Mouse (Mus musculus): ENCODE data around the gene Wdfy4.
A peak's percentile ranks its signal among the peaks of the same experiment; 100 is the strongest.

Wdfy4 gene

DNA sequence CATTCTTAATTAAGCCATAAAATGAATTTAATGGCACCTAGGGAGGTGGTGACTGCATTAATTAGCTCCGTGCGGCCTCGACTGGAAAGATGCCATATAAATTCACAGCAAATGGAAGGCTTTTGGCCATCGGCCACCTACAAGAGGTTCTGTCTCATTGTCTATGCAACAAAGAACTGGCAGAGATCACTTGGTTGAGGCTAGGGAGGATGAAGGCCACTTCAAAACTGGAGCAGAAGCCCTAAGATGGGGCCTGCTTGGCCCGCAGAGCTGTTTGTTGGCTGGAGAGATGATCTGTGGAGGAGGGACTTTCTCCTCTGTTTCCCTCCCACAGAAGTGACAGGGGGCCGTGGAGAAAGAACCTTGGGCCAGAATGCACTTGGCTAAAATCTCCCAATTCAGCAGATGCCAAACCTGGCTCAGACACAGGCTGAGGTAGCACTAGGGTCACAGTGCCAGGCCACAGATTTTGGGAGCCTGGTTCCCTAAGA is 103.9 kb downstream of the Wdfy4 start:
- DNase-seq (ENCODE audit: extremely low spot score, low read depth, low spot score), result no peak

DNA sequence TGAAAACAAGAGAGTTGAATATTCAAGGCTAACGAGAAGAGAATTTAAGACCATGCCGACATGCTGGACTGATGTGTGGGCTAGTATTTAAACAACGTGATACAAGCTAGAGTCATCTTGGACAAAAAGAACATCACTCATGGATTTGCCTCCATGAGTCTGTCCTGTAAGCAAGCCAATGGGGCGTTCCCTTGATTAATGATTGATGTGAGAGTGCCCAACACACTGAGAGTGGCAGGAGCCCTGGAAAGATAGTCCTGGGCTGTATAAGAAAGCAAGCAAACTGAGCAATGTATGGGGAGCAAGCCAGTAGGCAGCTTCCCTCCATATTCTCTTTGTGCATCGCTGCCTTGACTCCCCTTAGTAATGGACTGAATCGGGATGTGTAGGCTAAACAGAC is 106.7 kb downstream of the Wdfy4 start:
- no peak for DNase-seq (ENCODE audit: extremely low spot score, low read depth, low spot score)

DNA sequence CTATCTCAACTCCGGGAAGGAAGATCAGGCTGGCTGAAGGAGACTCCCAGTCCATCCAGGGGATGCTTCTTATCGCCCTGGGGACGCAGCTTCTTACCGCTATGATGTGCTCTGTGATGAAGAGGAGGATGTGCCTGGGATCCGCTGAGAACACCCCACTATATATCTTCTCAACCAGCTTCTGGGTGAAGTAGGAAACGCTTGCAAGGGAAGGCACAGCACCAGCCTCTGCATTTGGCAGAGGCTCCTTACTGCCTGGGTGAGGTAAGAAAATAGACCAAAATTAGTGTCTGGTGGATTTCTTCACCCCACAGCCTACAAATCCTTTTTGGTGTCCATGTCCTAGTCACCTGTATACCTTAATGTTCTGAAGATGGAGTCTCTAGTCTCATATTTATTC is 107.2 kb downstream of the Wdfy4 start:
- no peak for DNase-seq (ENCODE audit: extremely low spot score, low read depth, low spot score)

DNA sequence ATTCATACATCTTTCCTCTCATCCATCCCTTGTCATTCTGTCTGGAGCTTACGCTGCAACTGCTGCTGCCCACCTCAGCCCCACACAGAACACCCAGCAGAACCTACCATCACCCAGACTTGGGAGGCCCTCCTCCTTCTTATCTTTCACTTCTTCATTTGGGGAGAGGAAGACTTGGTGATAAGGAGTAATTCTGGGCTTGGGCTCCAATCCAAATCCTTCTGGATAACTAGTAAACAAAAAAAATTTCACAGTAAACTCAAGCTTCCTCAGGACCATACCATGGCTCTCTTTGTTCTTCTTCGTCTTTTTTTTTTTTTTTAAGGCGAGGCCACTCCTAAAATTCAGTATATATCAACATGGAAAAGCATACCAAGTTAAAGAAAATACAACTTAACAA is 112.0 kb downstream of the Wdfy4 start:
- no peak for DNase-seq (ENCODE audit: extremely low spot score, low read depth, low spot score)

DNA sequence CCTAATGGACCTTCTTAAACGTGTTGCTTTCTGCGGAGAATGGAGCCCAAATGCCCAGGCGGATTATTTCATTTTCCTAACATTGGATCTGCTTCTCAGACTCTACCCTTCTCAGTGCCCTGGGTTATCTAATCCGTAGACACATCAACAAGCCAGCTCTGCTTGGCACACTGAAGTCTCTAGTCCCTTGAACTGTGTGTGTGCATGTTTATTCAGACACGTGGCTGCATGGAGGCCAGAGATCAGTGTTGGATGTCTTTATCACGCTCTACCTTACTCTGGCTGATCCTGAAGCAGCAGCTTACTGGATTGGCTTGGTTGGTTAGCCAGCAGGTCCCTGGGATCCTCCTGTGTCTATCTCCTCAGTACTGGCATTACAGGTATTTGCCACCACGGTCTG is 113.0 kb downstream of the Wdfy4 start:
- DNase-seq (ENCODE audit: extremely low spot score, low read depth, low spot score), result no peak

DNA sequence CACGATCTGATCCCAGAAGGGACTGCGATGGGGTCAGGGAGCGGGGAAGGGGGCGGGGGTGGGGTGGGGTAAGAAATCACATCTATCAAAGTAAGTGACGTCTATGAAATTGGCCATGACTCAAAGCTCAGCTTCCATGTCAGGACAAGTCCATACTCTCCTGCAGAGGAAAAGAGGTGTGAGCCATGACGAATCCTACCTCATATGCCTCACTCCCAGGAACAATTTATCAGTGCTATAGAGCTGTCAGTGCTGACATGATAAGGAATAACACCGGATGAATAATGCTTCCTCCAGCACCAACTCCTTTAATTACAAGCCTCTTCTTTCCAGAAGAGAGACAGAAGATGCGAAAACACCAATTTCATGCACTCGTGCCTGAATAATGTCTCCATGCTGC is 117.6 kb downstream of the Wdfy4 start:
- DNase-seq (ENCODE audit: extremely low spot score, low read depth, low spot score), result no peak

DNA sequence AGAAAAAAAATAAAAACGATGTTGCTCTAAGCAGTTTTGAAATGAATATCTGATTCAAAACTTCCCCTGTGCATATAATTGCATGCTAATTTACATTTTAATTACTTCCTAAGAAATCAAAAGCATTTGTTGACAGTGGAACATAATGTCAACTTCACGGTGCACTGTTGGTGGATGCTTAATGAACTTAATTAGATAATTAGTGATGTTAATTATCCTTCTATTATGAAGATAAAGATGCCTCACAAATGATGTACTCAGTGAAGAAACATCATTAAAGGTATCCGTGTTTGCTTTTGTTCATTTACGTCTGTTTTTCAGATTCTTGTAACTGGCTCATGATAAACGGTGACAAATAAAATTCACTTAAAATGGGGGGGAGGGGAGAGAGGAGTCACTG is 122.3 kb downstream of the Wdfy4 start:
- DNase-seq (ENCODE audit: extremely low spot score, low read depth, low spot score), result no peak

DNA sequence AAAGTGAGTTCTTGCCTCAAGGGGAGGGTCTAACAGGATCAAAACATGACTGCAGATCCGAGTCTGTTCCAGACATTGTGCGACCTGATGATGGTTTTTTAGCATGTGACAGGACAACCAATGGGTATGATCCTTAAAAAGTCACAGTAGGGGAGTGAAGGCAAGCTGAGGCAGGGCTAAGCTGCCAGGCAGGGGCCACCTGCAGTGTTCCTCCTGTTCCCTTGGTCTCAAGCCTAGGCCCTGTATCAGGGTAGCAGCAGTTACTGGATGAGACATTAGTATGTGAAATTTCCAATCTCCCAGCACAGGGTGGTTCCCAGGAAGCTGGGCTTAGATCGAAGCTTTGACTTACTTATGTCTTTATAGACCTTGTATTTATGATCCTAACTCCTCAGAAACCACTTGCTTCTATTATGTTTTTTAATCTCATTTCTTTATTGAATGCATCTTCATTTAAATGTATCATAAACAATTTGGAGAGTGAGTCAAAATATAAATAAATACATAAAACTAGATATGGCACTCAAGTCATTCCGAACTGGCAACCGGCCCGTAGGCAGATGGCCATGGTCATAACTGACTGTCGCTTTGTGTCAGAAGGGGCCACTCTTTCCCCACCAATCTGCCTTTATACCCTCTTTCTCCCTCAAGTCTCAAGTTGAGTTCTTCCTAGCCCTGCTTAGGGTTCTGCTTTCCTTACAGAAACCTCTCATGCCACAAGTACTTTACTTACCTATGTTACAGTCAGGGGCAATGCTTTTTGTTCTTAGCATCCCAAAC is 126.2 kb downstream of the Wdfy4 start:
- no peak for DNase-seq (ENCODE audit: extremely low spot score, low read depth, low spot score)

DNA sequence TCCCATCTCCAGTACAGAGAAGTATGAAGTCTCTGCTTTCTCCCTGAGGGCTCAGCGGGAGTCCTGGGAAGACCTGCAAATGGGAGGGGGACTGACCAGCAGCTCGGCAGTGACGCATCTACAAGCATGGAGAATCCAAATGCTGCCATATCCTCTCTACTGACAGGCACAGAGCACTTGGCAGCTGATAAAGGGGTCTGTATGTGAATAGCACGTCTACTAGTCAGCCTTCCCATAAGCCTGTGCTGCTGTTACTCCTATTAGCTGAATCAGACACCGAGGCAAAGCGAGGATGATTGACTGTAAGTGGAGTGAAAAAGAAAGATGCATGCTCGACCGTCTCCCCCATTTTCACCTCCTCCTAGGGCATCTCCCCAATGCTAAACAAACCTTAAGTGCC is 131.9 kb downstream of the Wdfy4 start:
- DNase-seq (ENCODE audit: extremely low spot score, low read depth, low spot score), result no peak

DNA sequence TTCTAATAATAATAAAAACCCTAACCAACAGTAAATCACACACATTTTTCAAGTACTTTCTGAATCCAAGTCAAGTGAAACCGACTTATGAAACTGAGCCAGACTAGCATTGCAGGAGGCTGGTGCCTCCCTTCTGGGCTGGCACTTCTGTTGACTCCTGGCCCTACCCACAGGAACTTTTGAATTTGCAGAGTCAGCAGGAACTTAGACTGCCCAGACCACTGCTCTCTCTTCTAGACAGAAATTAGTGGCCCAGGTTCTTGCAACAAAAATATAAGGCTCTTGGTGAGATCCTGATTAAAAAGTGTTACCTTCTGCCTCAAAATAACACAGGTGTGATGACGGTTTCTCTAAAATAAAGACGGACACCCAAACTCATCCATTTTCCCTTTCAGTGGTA is 140.1 kb downstream of the Wdfy4 start:
- DNase-seq (ENCODE audit: extremely low spot score, low read depth, low spot score), result no peak

DNA sequence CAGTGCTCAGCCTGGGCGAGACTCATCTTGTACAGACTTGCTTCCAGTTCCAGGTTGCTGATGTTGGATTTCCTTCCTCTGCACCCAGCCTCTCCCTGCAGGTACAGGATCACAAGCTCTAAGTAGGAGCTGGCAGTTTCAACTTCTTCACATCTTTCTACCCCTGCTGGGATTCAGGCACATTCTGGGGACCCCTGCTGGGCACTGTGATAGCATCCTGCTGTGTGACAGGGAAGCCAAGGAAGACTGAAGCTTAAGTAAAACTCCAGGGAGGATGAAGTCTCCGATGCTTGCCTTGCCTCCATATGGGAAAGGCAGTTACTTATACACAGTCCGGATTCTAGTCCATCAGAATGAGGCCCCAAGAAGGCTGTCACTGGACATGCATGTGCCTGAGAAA is 148.5 kb downstream of the Wdfy4 start:
- DNase-seq (ENCODE audit: extremely low spot score, low read depth, low spot score), result no peak

DNA sequence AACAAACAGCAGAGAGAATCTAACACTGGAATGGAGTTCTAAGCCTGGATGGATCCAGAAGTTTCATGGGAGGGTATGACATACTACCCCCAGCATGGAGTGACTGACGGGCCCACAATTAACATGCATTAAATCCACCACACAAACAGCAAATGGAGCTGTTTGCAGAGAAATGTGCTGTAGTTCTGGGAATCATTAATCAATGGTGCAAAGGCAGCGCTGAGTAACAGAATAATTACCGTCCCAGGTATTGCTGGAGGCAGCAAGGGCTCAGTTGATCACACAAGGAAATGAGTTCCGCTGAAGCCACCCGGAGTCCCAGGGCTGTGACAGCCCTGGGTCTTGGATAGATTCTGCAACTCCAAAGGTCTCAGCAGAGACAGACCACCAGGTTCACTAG is 149.9 kb downstream of the Wdfy4 start:
- DNase-seq (ENCODE audit: extremely low spot score, low read depth, low spot score), result no peak

DNA sequence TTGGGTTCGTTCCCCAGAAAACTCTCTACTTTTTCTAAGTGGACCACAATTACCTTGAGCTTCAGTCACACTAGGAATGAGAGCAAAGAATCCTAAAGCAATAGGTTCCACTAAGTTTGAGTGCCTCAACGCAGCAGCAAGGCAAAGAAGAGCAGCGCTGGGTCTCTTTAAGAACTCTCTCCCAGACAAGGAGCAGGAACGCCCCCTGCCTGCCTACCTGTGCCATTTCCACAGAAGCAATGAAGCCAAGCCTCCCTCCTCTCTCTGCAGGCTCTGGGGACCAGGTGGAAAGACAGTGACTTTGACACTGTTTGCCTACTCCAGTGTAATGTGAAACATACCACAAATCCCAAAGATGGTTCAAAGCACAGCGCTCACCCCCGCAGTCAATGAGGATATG is 151.9 kb downstream of the Wdfy4 start:
- DNase-seq (ENCODE audit: extremely low spot score, low read depth, low spot score), result no peak

DNA sequence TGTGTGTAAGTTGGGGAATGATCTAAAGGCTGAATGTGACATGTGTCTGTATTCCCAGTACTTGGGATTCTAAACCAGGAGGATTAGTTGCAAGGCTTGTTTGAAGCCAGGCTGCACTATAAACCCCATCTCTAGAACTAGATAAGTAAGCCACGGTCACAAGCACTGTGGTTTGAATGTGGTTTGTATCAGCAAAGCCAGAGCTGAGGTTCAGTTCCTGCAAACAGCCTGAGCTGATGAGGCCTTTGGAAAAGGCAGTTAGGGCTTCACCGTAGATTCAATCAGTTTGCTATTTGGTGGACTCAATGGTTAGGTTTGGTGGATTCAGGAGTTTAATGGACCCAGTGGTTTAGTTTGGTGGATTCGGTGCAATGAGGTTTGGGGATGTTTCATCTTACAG is 154.5 kb downstream of the Wdfy4 start:
- DNase-seq (ENCODE audit: extremely low spot score, low read depth, low spot score), result no peak

DNA sequence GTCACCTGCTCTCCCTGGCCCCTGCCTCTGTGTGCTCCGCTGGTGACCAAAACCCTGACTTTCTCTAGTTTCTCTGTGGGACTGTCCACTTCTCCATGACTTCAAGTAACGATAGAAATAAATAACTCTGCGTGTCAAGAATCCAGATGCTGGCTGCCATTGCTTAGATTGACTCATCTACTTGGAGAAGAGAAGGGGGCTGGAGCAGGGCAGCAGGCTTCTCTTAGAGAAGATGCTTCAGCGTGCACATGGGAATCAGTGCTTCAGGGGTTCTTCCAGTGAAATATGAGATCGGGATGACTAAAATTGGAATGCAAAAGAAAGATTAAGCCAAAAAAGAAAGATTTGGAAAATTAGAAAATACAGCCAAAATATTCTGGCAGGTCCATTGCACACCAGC is 165.7 kb downstream of the Wdfy4 start:
- DNase-seq (ENCODE audit: extremely low spot score, low read depth, low spot score), result no peak

DNA sequence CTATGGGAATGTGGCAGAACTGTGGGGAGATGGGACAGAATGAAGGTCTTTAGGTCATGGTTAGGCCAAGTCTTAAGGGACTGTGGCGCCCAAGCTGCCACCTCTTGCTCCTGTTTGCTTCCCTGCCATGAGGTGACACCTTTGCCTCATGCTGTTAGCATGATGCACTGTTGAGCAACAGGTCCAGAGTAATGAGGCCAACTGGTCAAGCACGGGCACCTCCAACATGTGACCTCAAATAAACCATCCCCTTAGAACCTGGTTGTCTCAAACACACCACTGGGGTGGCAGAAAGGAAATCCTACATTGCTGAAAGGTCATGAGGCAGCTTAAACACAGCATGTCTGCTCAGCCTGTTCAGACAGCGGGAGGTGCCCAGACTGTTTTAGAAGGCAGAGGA is 166.3 kb downstream of the Wdfy4 start:
- no peak for DNase-seq (ENCODE audit: extremely low spot score, low read depth, low spot score)

DNA sequence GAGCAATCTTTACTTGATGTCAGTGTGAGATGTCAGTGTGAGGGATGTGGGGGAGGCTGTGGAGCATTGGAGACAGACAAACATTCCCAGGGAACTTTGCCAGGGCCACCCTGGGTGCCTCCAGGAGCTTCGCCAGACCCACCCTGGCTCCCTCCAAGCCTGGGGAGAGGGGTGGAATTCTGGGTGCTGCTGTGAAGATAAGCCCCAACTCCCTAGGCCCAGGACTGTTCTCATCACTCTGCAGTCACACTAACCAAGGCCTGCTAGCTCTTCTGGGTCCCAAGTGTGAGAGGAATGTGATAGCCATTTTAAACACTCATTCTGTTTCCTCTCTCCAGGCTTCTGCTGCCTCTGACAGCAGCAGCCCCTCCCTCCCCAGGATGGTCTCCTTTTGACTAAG is 177.7 kb downstream of the Wdfy4 start:
- DNase-seq (ENCODE audit: extremely low spot score, low read depth, low spot score), result no peak

DNA sequence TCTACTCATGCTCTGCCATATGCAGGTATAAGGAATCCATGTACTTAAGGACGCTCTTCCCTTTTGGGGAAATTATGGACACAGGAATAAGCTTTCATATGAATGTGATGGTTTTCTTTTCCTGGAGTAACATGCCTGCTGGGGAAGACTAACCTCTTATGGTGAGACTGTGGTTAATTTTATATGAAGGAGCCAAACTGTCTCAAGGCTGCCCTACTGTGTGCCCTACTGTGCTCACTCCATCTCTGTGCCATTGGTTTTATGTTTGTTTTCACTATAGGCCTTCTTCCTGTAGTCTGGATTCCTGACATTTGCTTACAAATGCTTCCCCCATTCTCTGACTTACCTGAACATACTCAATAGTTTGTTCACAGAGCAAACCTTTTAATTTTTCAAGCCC is 180.2 kb downstream of the Wdfy4 start:
- no peak for DNase-seq (ENCODE audit: extremely low spot score, low read depth, low spot score)

DNA sequence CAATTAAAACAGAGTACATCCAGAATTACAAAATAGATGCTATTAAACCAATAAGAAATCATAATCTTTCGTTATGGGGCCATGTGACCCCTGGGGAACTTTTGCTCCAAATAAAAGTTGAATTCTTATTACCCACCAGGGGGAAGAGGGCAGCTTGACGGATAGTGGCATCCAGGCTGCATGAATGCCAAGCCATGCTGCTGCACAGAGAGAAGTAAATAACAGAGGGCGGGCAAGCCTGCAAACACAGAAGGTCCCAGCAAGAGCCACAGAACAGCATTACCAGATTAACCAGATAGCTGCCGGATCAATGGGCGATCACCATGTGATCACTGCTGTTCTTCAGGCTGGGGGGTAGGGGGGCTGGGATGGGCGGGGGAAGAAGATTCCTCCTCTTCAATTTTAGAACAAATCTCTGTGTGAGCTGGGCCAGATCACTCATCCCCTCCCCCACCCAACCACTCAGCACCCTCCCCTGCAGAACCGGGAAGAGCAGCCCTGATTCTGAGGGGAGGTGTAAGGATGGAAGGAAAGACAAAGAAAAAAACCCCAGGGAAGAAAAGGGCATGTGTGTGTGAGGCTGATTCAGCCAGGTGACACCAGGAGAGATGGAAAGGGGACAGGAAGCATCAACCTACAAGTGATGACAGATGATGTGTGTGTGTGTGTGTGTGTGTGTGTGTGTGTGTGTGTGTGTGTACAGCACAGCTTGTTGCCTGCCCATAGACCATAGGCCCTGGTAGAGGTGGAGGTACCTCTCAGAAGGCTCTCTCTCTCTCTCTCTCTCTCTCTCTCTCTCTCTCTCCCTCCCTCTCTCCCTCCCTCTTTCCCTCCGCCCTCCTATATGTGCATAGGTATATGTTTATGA is 185.0 kb downstream of the Wdfy4 start:
- DNase-seq (ENCODE audit: extremely low spot score, low read depth, low spot score), result no peak

DNA sequence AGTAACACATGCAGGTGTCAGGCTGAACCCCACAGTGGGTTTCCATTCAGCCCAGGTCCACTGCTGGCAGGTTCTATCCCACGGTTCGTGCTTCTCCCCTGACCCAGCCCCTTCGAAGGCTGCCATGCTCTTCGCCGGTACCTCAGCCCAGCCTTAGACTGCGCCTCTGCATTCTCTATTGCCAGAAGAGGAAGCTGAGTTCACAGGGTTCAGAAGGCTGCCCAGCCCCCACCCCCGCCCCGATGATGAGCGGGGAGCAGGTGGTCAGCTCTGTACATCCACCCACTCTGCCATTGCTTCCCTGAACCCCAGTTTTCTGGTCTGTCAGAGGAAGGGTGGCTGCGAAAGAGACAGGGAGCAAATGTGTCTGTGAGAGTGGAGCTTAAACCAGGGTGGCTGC is 185.8 kb downstream of the Wdfy4 start:
- DNase-seq (ENCODE audit: extremely low spot score, low read depth, low spot score), result no peak

DNA sequence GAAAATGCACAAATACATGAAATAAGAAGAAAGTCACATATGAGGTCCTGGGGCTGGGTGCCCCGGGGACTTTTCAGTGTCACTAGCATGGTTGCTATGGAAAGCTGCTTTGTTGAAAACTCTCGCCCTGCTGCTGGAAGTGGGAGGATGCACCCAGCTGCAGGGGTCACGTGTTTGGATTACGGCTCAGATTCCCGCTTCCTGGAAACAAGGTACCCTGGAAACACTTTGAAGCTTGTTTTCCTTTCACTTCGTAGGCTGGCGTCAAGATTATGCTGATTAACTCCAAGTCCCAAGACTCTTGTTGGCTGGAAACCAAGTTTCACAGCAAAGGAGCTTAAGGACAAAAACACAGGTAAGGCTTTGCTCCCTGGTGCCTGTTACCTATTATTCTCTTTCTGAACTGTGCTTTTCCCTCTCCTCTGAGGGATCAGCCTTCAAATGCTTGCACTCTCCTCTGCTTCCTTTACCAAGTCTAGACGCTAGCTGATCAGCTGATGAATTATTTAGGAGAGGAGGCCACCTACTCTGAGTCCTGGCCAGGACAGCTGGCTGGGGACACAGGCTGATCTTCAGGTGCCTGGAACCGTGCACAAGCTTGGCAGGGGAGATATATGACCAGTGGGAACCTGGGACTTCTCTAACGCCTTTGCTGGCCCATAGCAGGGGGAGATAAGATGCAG is 190.2 kb downstream of the Wdfy4 start:
- peak; percentile 10 for DNase-seq (ENCODE audit: extremely low spot score, low read depth, low spot score)

DNA sequence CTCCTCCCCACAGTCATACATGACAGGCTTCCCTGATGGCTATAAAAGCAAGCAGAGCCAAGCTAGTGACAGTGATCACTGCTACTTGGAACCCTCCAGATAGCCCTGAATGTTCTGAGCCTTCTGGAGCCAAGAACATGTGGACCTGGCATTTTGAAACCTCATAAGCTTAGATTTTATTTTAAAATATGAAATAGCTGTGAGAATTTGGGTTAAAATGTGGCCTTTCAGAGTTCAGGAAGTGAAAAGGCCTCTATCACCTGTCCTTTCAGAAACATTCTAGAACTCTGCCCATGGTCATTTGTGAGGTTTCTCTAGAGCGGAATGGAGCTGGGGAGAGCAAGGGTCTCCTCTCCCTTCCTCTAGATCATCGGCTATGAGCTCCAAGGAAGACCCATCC is 194.2 kb downstream of the Wdfy4 start, which contains the start of gene Lrrc18:
Gene Lrrc18 (plus strand): TSS at position 301 of the 400 bp plus-strand sequence.
- no peak for DNase-seq (ENCODE audit: extremely low spot score, low read depth, low spot score)
